Mouse (Mus musculus): ENCODE data around the gene Dync1i1. TPM values are rescaled to one million over a fixed set of nuclear protein-coding genes. Genes with fewer than 3 reads are reported as not detected.

Gene Dync1i1
- polyA plus RNA-seq, 1 experiment from 2014 or later: 3.7 TPM

Other genes with a start within 250 kb of the Dync1i1 start
- 2.7 and 3.7 TPM in 2 replicates for gene Pdk4, start 229.3 kb upstream of the Dync1i1 start, polyA plus RNA-seq (2015; fragmentation: Nextera tagmentation; extraction: Ambion mirVana)